28 mouse cellular contexts compared by ENCODE assay signal in the genomic region with DNA sequence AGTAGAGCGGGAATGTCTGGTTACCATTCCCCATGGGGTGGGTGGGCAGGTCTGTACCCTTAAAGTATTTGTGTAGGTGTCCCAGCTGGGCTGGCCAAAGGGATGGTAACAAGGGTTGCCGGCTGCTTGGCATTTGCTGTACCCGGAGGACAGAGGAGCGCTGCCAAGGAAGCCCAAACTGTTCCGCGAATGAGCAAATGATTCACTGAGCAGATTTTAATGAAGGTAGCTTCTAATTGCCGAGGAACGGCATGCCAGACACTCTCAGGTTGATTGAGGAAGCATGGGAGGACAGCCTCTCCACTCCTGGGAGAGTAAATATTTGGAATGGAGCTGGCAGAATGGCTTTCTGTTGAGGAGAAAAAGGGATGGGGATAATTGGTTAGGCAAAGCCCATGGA. TPM values are rescaled to one million over a fixed set of nuclear protein-coding genes. Genes with fewer than 3 reads are reported as not detected.
A peak's percentile ranks its signal among the peaks of the same experiment; 100 is the strongest.
DNase-seq lines count a peak whose midpoint lies in the region; ATAC-seq lines count a peak whose summit lies in the region.
"Had no signal": no experiment of that assay in that cellular context is flagged by ENCODE, and none has a peak within 500 bp of the region (broad histone marks: within the 10 kb centered on the region; RNA-seq: fewer than 3 reads in every experiment).

No protein-coding gene starts in this region.

- no peak overlapping the region for H3K4me2 ChIP-seq in forebrain, embryonic 14.5 days (ENCODE audit: low read length)
- H3K4me2 ChIP-seq in forebrain, embryonic 15.5 days (replicated peaks), result no peak overlapping the region
- H3K4me2 ChIP-seq in forebrain, embryonic 12.5 days, result no peak overlapping the region
- H3K4me2 ChIP-seq: embryonic facial prominence, embryonic 13.5 days; heart, embryonic 12.5 days; limb, embryonic 15.5 days; neural tube, embryonic 12.5 days; stomach, embryonic 15.5 days had no signal

- peak; percentile 37; the same call in 1 of the 2 replicates for ATAC-seq in forebrain, embryonic 14.5 days
- no peak for ATAC-seq in forebrain, embryonic 15.5 days (replicated peaks)
- ATAC-seq in forebrain, embryonic 12.5 days (ENCODE audit: low FRiP score), result no peak
- ATAC-seq: CD4-positive, CD25-positive, alpha-beta regulatory T cell, adult 4 months had no signal

- H3K36me3 ChIP-seq in forebrain, embryonic 14.5 days (ENCODE audit: control insufficient read depth, insufficient read depth, low read length), result no peaks in the 10 kb centered on the region
- no peaks in the 10 kb centered on the region for H3K36me3 ChIP-seq in forebrain, embryonic 15.5 days
- H3K36me3 ChIP-seq in forebrain, embryonic 12.5 days (replicated peaks), result no peaks in the 10 kb centered on the region
- H3K36me3 ChIP-seq: embryonic facial prominence, embryonic 13.5 days; G1E; heart, embryonic 12.5 days; limb, embryonic 15.5 days; neural tube, embryonic 12.5 days; stomach, embryonic 15.5 days had no signal

- H3K27ac ChIP-seq in forebrain, embryonic 14.5 days (ENCODE audit: low read depth, low read length), result no peak overlapping the region
- H3K27ac ChIP-seq in forebrain, embryonic 15.5 days (replicated peaks), result no peak overlapping the region
- no peak overlapping the region for H3K27ac ChIP-seq in forebrain, embryonic 12.5 days
- H3K27ac ChIP-seq: embryonic facial prominence, embryonic 13.5 days; kidney, postnatal 0 days; limb, embryonic 15.5 days; neural tube, embryonic 12.5 days; stomach, embryonic 15.5 days had no signal

- WGBS in forebrain, embryonic 14.5 days, result 57% methylated on average over 8 of the region's 8 CpGs
- WGBS in forebrain, embryonic 15.5 days, result 56% methylated on average over 8 of the region's 8 CpGs
- WGBS in forebrain, embryonic 12.5 days, result 84% methylated on average over 8 of the region's 8 CpGs

- no peak overlapping the region for H3K4me3 ChIP-seq in forebrain, embryonic 14.5 days (ENCODE audit: low read depth, low read length)
- no peak overlapping the region for H3K4me3 ChIP-seq in forebrain, embryonic 15.5 days
- no peak overlapping the region for H3K4me3 ChIP-seq in forebrain, embryonic 12.5 days (replicated peaks)
- H3K4me3 ChIP-seq: embryonic facial prominence, embryonic 13.5 days; heart, embryonic 12.5 days; limb, embryonic 15.5 days; megakaryocyte, embryonic 14.5 days; neural tube, embryonic 12.5 days; stomach, embryonic 15.5 days had no signal

- DNase-seq in forebrain, embryonic 14.5 days (ENCODE audit: low spot score), result peak; percentile 61
- peak; percentile 15 to 27 for DNase-seq in layer of hippocampus, postnatal 14 days (ENCODE audit: low spot score in 2 of 2)
- no peak for DNase-seq in layer of hippocampus, adult 11-12 months (ENCODE audit: low spot score)
- peak; percentile 55 for DNase-seq in cerebellum, adult 8-10 months
- peak; percentile 62 for DNase-seq in gonadal fat pad, adult 2 months (ENCODE audit: low read depth)
- no peak for DNase-seq in urinary bladder, postnatal 4 days (ENCODE audit: low spot score in 2 of 2)
- DNase-seq: gastrocnemius, postnatal 25 days; heart, postnatal 4 days; lung, postnatal 10 days; spleen, adult 18-20 months had no signal

- peaks cover 2% of the 10 kb centered on the region; the same call in 1 of the 2 replicates for H3K4me1 ChIP-seq in forebrain, embryonic 14.5 days (ENCODE audit: control insufficient read depth, insufficient read depth, low read length)
- 0 out of 2 replicates have a peak, but pooled peaks cover 2% of the 10 kb centered on the region for H3K4me1 ChIP-seq in forebrain, embryonic 15.5 days
- H3K4me1 ChIP-seq in forebrain, embryonic 12.5 days, result no peaks in the 10 kb centered on the region; the same call in 1 of the 2 replicates
- H3K4me1 ChIP-seq: limb, embryonic 15.5 days; megakaryocyte, embryonic 14.5 days; neural tube, embryonic 12.5 days; stomach, embryonic 15.5 days had no signal

- H3K9ac ChIP-seq in forebrain, embryonic 14.5 days (ENCODE audit: low read length), result no peak overlapping the region
- no peak overlapping the region for H3K9ac ChIP-seq in forebrain, embryonic 15.5 days (replicated peaks)
- no peak overlapping the region for H3K9ac ChIP-seq in forebrain, embryonic 12.5 days
- H3K9ac ChIP-seq: embryonic facial prominence, embryonic 13.5 days; heart, embryonic 12.5 days; limb, embryonic 15.5 days; neural tube, embryonic 12.5 days; stomach, embryonic 15.5 days had no signal

- H3K27me3 ChIP-seq in forebrain, embryonic 14.5 days (replicated peaks; ENCODE audit: control insufficient read depth, insufficient read depth, low read length), result no peaks in the 10 kb centered on the region
- no peaks in the 10 kb centered on the region for H3K27me3 ChIP-seq in forebrain, embryonic 15.5 days
- no peaks in the 10 kb centered on the region for H3K27me3 ChIP-seq in forebrain, embryonic 12.5 days
- H3K27me3 ChIP-seq: embryonic facial prominence, embryonic 13.5 days; heart, embryonic 12.5 days; limb, embryonic 15.5 days; megakaryocyte, embryonic 14.5 days; neural tube, embryonic 12.5 days; stomach, embryonic 15.5 days had no signal

- no peaks in the 10 kb centered on the region for H3K9me3 ChIP-seq in forebrain, embryonic 14.5 days (replicated peaks; ENCODE audit: control insufficient read depth, low read length)
- H3K9me3 ChIP-seq in forebrain, embryonic 15.5 days, result no peaks in the 10 kb centered on the region
- H3K9me3 ChIP-seq in forebrain, embryonic 12.5 days, result no peaks in the 10 kb centered on the region
- H3K9me3 ChIP-seq: embryonic facial prominence, embryonic 13.5 days; G1E; heart, embryonic 12.5 days; limb, embryonic 15.5 days; megakaryocyte, embryonic 14.5 days; neural tube, embryonic 12.5 days; stomach, embryonic 15.5 days had no signal

RNA-seq across cellular contexts. Expression of gene Gm4792, which starts 16.3 kb away (rescaled TPM):
- polyA plus RNA-seq in forebrain, embryonic 14.5 days (2014; fragmentation: Nextera tagmentation; extraction: Ambion mirVana), result 0.23 TPM in 1 of 2 replicates, not detected in the other
- 0.23 TPM in 1 of 2 replicates, not detected in the other for polyA plus RNA-seq in forebrain, embryonic 15.5 days (2015; fragmentation: Nextera tagmentation; extraction: Ambion mirVana)
- not detected for total RNA-seq in layer of hippocampus, postnatal 14 days (2021)
- polyA plus RNA-seq in gonadal fat pad, adult 2 months (2012; rRNA removed), result not detected in 2 replicates
- polyA plus RNA-seq in forebrain, embryonic 12.5 days (2016; fragmentation: Nextera tagmentation; extraction: Ambion mirVana), result not detected in 2 replicates
- total RNA-seq: adrenal gland, adult 18-20 months; G1E; gastrocnemius, postnatal 25 days; heart, postnatal 4 days; layer of hippocampus, postnatal 10 days; left cerebral cortex, postnatal 14 days; midbrain, postnatal 0 days had no signal
- polyA plus RNA-seq: CD4-positive, CD25-positive, alpha-beta regulatory T cell, adult 4 months; cortical plate, adult 2 months; embryonic facial prominence, embryonic 13.5 days; G1E; heart, embryonic 12.5 days; kidney, postnatal 0 days; limb, embryonic 15.5 days; liver, embryonic 16.5 days; stomach, embryonic 15.5 days; thymus, postnatal 0 days had no signal

RNA-seq across cellular contexts. Expression of gene Tmcc3, which starts 29.6 kb away (rescaled TPM):
- 5.5 and 6.2 TPM in 2 replicates for polyA plus RNA-seq in forebrain, embryonic 14.5 days (2014; fragmentation: Nextera tagmentation; extraction: Ambion mirVana)
- polyA plus RNA-seq in forebrain, embryonic 15.5 days (2015; fragmentation: Nextera tagmentation; extraction: Ambion mirVana), result 6.2 and 7.5 TPM in 2 replicates
- total RNA-seq in layer of hippocampus, postnatal 14 days (2021), result 10 to 100 TPM; 40.5 to 41.4 TPM
- 26.5 and 31.5 TPM in 2 replicates for polyA plus RNA-seq in gonadal fat pad, adult 2 months (2012; rRNA removed)
- polyA plus RNA-seq in forebrain, embryonic 12.5 days (2016; fragmentation: Nextera tagmentation; extraction: Ambion mirVana), result 5.2 and 5.3 TPM in 2 replicates

Comparison
In these comparisons a context has a peak if more than half of its experiments do, and no peak if none do; other contexts are left out.
1. DNase-seq: peak in forebrain, embryonic 14.5 days (single experiment), layer of hippocampus, postnatal 14 days (2 of 2), cerebellum, adult 8-10 months (single experiment) and gonadal fat pad, adult 2 months (single experiment); none in layer of hippocampus, adult 11-12 months (single experiment) and urinary bladder, postnatal 4 days (0 of 2).